Mouse (Mus musculus) liver, postnatal 0 days (tissue): ENCODE data around the gene Reln. TPM values are rescaled to one million over a fixed set of nuclear protein-coding genes. Genes with fewer than 3 reads are reported as not detected.
A peak's percentile ranks its signal among the peaks of the same experiment; 100 is the strongest.

Source experiments
- ATAC-seq: fragments of 200-750 bp; cut with Nextera tagmentation; 2 replicates; pipeline ENCODE4 v1.8.0; 2017; ENCODE audit warnings: mild to moderate bottlenecking, moderate library complexity
- DNase-seq: peaks from one replicate; pipeline ENCODE4 v3.0.0-alpha.2; 2016
- H3K27ac ChIP-seq: fragments of 300-500 bp; sonication (generic); 2 replicates; pipeline ENCODE4 v1.5.1; 2014; ENCODE audit warnings: antibody characterized with exemption, moderate library complexity, mild to moderate bottlenecking, low read depth
- H3K27me3 ChIP-seq: fragments of 300-500 bp; sonication (generic); 2 replicates; pipeline ENCODE4 v1.6.1; 2014; ENCODE audit warnings: low read length, control low read depth, mixed read lengths; ENCODE audit not compliant: insufficient read depth
- H3K36me3 ChIP-seq: fragments of 300-500 bp; sonication (generic); replicated peaks from 2 replicates; pipeline ENCODE4 v1.6.1; 2014; ENCODE audit warnings: mild to moderate bottlenecking, control low read depth, low read length, moderate library complexity, mixed read lengths; ENCODE audit not compliant: insufficient read depth
- H3K4me1 ChIP-seq: fragments of 300-500 bp; sonication (generic); 2 replicates; pipeline ENCODE4 v1.6.1; 2014; ENCODE audit warnings: antibody characterized with exemption, mild to moderate bottlenecking, control low read depth; ENCODE audit not compliant: insufficient read depth
- H3K4me2 ChIP-seq: fragments of 300-500 bp; sonication (generic); 2 replicates; pipeline ENCODE4 v1.6.1; 2014; ENCODE audit warnings: low read depth, mild to moderate bottlenecking, low read length, moderate library complexity, mixed read lengths
- H3K4me3 ChIP-seq: fragments of 300-500 bp; sonication (generic); 2 replicates; pipeline ENCODE4 v1.5.1; 2014; ENCODE audit warnings: low read depth, low read length
- H3K9ac ChIP-seq: fragments of 300-500 bp; sonication (generic); replicated peaks from 2 replicates; pipeline ENCODE4 v1.6.1; 2014; ENCODE audit warnings: mild to moderate bottlenecking, moderate library complexity
- H3K9me3 ChIP-seq: fragments of 300-500 bp; sonication (generic); 2 replicates; pipeline ENCODE4 v1.6.1; 2016; ENCODE audit warnings: mild to moderate bottlenecking, control low read depth, low read length, mixed read lengths
- CTCF ChIP-seq: sonication (generic); IDR thresholded peaks from 2 replicates; pipeline ENCODE4 v1.5.1; 2016; ENCODE audit warnings: antibody characterized with exemption, low read depth
- EP300 ChIP-seq: IDR thresholded peaks from 2 replicates; pipeline ENCODE4 v1.6.1; 2016; ENCODE audit warnings: antibody characterized with exemption, low read depth, mild to moderate bottlenecking
- WGBS: fragments of 180-500 bp; shearing (Covaris S2); extraction: QIAGEN DNeasy Blood & Tissue Kit; methylation state at CpG from one replicate; pipeline ENCODE4 v1.1.7; 2014; ENCODE audit not compliant: insufficient replicate concordance; 5-methylcytosine and 5-hydroxymethylcytosine counted together
- polyA plus RNA-seq: library from polyadenylated mRNA; unstranded; fragments of >200 nt; fragmentation: Nextera tagmentation; extraction: Ambion mirVana; gene quantifications from 2 replicates; pipeline ENCODE4 v1.2.1, GENCODE M21; 2015

The Reln gene
- polyA plus RNA-seq, 1 experiment from 2014 or later: 16.8 TPM

DNA sequence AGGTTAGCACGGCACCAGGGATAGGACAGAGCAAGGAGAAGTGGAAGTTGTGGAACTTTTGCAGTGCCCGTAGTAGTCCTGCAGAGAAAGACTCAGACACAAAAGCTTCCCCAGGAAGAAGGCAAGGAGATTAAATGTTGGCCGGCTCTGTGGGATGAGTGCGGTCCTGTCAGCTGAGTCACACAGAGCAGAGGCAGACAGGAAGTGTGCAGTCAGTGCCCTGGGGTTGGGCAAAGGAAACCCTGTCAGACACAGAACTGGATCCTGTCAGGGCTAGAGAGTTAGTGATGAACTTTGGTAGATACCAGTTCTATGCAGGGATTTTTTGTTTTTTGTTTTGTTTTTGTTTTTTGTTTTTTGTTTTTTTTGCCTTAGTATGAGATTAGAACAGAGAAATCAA, 120.0 kb downstream of the Reln start:
- ATAC-seq (no peak), DNase-seq (peak; percentile 15)
- Histone ChIP-seq H3K4me1 (no peaks in the 10 kb centered on the region), H3K27me3 (no peaks in the 10 kb centered on the region), H3K9me3 (no peaks in the 10 kb centered on the region), H3K27ac (no peak overlapping the region), H3K4me3 (no peak overlapping the region), H3K9ac (no peak overlapping the region), H3K4me2 (no peak overlapping the region), H3K36me3 (no peaks in the 10 kb centered on the region)
- TF ChIP-seq CTCF (no peak), EP300 (no peak)
- WGBS: 24% methylated on average over 4 of the region's 4 CpGs

DNA sequence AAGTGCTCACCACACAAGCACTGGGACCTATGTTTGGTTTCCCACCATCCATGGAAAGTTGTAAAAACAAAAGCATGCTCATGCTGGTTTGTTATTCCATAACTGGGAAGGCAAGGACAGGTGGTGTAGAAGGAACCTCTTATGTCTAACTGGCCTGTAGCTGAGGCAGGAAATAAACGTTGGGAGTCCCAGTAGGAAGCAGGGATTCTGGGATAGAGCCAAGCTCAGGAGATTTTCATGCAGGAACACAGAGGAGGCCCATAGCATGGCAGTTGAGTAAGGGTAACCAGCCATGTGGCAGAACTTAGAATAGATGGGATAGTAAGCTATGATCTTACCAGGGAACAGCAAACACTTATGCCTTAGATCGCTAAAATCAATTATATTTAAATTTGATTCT, 120.6 kb downstream of the Reln start:
- DNase-seq: no peak
- WGBS: 56% methylated on average over 2 of the region's 2 CpGs
- no peaks in the 10 kb centered on the region for H3K9me3 ChIP-seq
- H3K9ac ChIP-seq: no peak overlapping the region
- no peak for ATAC-seq
- no peaks in the 10 kb centered on the region for H3K36me3 ChIP-seq
- no peaks in the 10 kb centered on the region for H3K4me1 ChIP-seq
- no peak overlapping the region for H3K27ac ChIP-seq
- H3K4me2 ChIP-seq: no peak overlapping the region
- no peaks in the 10 kb centered on the region for H3K27me3 ChIP-seq
- TF ChIP-seq CTCF: no peak
- no peak overlapping the region for H3K4me3 ChIP-seq

DNA sequence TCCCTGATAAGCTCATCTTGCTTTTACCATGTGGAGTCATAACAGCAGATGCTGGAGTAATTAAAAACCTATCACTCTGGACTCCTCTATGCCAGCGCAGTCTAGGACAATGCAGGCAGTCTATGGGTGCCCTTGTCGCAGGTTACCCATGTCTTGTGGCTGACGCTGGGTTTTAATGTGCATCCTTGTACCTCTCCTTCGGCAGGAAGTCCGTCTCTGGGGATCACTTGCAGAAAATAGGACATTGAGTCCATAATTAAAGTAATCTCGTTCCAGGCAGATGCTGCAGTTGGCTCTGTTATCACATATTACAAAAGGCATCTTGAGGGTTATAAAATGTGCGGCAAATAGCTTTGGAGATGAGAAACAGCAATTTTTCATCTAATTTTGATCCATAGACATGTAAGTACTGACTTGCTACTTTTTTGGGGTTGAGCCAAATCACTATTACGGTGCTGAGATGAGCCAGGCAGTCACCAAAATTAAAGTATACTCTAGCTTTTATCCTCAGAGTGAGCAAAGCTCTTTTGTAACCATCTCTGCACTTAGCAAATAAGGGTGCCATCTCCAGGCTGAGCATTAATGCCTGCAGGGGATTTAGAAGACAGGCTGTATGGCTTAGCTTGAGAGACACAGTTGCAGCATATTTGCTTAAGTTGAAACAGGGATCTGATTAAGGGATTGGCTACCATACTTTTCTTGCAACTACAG, 136.0 kb downstream of the Reln start:
- no peak for DNase-seq
- H3K36me3 ChIP-seq: no peaks in the 10 kb centered on the region
- 78% methylated on average over 8 of the region's 8 CpGs for WGBS
- H3K27ac ChIP-seq: no peak overlapping the region
- H3K4me2 ChIP-seq: no peak overlapping the region
- H3K4me3 ChIP-seq: no peak overlapping the region
- TF ChIP-seq EP300 (no peak), CTCF (no peak)
- no peaks in the 10 kb centered on the region for H3K27me3 ChIP-seq
- H3K9me3 ChIP-seq: no peaks in the 10 kb centered on the region
- no peak for ATAC-seq
- H3K9ac ChIP-seq: no peak overlapping the region
- no peaks in the 10 kb centered on the region for H3K4me1 ChIP-seq

DNA sequence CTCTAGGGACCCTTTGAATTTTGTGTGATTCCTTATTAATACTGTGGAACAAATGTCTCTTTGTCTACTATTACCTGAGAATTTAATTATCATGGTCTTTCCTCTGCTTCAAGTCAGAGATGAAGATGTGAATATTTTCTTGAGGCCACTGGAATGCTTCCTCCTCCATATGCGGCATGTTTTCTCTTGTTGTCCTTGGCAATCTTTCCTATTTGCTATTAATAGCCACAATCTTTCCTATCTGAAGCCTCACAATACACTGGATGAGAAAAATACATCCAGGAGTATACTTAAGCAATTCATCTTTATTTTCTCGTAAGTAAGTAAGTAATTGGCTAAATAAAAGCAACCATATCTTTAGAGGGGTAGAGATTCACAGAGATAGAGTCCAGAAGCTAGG, 146.6 kb downstream of the Reln start:
- no peaks in the 10 kb centered on the region for H3K9me3 ChIP-seq
- H3K36me3 ChIP-seq: no peaks in the 10 kb centered on the region
- H3K4me2 ChIP-seq: no peak overlapping the region
- H3K4me1 ChIP-seq: no peaks in the 10 kb centered on the region; the same call in 1 of the 2 replicates
- 65% methylated on average over 2 of the region's 2 CpGs for WGBS
- H3K27ac ChIP-seq: no peak overlapping the region
- DNase-seq: no peak
- ATAC-seq: no peak
- no peaks in the 10 kb centered on the region for H3K27me3 ChIP-seq
- no peak for TF ChIP-seq EP300
- no peak for TF ChIP-seq CTCF
- H3K4me3 ChIP-seq: no peak overlapping the region
- H3K9ac ChIP-seq: no peak overlapping the region

DNA sequence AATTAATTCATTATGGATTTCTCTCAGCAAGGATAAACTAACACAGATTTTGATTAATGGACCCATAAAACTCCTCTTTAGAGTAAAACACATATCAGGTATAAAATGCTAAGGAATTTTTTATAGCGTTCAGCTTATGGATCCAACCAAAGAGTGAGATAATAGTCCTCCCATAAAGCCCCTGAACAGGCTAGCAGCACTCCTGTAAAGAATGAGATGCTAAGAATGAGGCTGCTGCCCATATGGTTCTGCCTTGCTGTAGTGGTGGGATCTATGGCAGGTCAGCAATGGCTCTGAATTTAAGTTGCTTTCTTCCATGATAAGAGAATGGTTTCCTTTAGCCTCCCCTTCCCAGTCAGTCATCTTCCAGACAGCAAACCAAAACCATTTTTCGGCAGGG, 147.6 kb downstream of the Reln start:
- DNase-seq: no peak
- no peaks in the 10 kb centered on the region for H3K36me3 ChIP-seq
- no peak overlapping the region for H3K9ac ChIP-seq
- ATAC-seq: no peak
- 86% methylated on average over 2 of the region's 2 CpGs for WGBS
- H3K4me2 ChIP-seq: no peak overlapping the region
- no peaks in the 10 kb centered on the region; the same call in 1 of the 2 replicates for H3K4me1 ChIP-seq
- TF ChIP-seq EP300 (no peak), CTCF (no peak)
- no peaks in the 10 kb centered on the region for H3K27me3 ChIP-seq
- no peak overlapping the region for H3K4me3 ChIP-seq
- H3K9me3 ChIP-seq: no peaks in the 10 kb centered on the region
- H3K27ac ChIP-seq: no peak overlapping the region

DNA sequence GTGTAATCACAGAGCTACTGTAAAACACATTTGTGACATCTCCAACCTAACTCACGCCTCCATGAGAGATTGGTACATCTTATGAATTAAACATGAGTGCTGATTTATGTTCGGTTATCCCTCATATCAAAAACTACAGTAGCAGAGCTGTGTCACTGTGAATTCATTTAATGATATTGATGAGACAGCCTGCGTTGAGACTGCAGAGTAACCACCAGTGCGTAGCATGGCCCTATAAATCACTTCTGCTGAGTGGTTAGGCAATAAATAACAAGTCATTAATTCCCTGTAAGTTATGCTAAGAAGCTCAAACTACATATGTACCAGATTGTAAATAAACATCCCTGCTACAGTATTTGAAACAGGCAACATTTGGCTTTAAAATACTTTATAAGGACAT, 148.0 kb downstream of the Reln start:
- Histone ChIP-seq H3K27me3 (no peaks in the 10 kb centered on the region), H3K9me3 (no peaks in the 10 kb centered on the region), H3K27ac (no peak overlapping the region), H3K9ac (no peak overlapping the region), H3K36me3 (no peaks in the 10 kb centered on the region), H3K4me3 (no peak overlapping the region), H3K4me1 (no peaks in the 10 kb centered on the region; the same call in 1 of the 2 replicates), H3K4me2 (no peak overlapping the region)
- no peak for ATAC-seq
- no peak for DNase-seq
- TF ChIP-seq EP300: no peak
- no peak for TF ChIP-seq CTCF
- WGBS: 71% methylated on average over 4 of the region's 4 CpGs
